Mouse (Mus musculus): Measurements from ENCODE around the gene Zfp775. TPM values are rescaled to one million over a fixed set of nuclear protein-coding genes. Genes with fewer than 3 reads are reported as not detected.

Gene Zfp775
- total and polyA plus RNA-seq, 3 experiments: 3.2 to 6.5 (median 3.5) TPM

DNA sequence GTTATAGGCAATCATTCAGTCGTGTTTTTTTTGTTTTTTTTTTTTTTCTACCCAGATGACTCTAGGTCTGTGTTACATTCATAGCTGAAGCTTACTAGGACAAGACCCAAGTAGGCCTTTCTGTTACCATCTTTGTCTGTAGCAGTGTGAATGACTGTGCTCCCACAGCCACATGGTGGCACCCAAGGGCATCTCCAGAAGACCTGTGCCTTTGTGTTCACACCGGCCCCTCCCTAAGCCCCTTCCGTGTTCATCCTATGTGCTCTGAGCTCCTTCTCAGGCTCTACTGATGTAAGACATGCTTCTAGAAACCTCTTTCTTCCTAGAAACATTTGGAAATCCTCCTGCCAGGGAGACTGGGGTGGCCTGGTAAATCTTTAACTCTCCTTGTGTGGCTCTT, 45.1 kb downstream of the Zfp775 start, which contains the start of gene Gimap8 (continued):
- 0 out of 2 replicates have a peak, but pooled peaks have one; percentile 60 for TF ChIP-seq MAX (IDR thresholded peaks at IDR 0.05; ENCODE audit: low read length)
- TF ChIP-seq ETS1 (conservative IDR thresholded peaks at IDR 0.05; ENCODE audit: low read depth, low read length): no peak; the same call in 1 of the 2 replicates
- no peak for TF ChIP-seq POLR2AphosphoS2 (IDR thresholded peaks at IDR 0.05; ENCODE audit: low read depth, low read length)
- no peak for TF ChIP-seq JUN (IDR thresholded peaks at IDR 0.05; ENCODE audit: insufficient read depth, low read depth, low read length)
- TF ChIP-seq ELF1 (IDR thresholded peaks at IDR 0.05; ENCODE audit: low read depth, low read length): peak; percentile 84
- TF ChIP-seq JUND (conservative IDR thresholded peaks at IDR 0.05; ENCODE audit: low read depth, low read length): 0 out of 2 replicates have a peak, but pooled peaks have one; percentile 21
- peak; percentile 55 for TF ChIP-seq SIN3A (IDR thresholded peaks at IDR 0.05; ENCODE audit: low read length)
- TF ChIP-seq EP300 (IDR thresholded peaks at IDR 0.05; ENCODE audit: low read length): no peak
- no peak; the same call in 1 of the 2 replicates for TF ChIP-seq NELFE (IDR thresholded peaks at IDR 0.05; ENCODE audit: low read depth, low read length)
- no peak for TF ChIP-seq TBP (conservative IDR thresholded peaks at IDR 0.05; ENCODE audit: low read depth, low read length)
- no peak for TF ChIP-seq USF2 (conservative IDR thresholded peaks at IDR 0.05; ENCODE audit: low read depth, low read length)
- TF ChIP-seq NRF1 (IDR thresholded peaks at IDR 0.05; ENCODE audit: low read depth, low read length): 0 out of 2 replicates have a peak, but pooled peaks have one; percentile 14
- TF ChIP-seq GABPA (IDR thresholded peaks at IDR 0.05; ENCODE audit: insufficient replicate concordance, low read depth, low read length): no peak

DNA sequence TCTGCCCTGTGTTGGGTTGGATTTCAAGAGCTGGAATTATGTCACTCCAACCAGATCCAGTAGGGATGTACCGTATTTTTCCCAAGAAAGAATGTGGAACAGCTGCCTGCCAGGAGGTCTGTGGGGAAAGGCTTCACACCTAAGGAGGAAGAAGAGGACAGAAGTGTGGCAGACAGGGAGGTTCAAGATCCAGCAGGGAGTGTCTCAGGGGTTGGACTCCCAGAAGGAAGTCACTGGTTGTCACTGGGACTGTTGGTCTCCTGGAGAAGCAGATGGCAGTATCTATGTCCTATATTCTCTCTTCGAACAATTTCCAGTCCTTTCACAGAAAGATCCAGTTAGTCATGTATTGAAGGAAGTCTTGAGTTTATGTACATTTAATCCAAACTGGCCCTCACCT, 45.7 kb downstream of the Zfp775 start:
- H3K4me3 ChIP-seq (replicated peaks in 1 of 3; ENCODE audit: low read depth in 2 of 3, low read length in 2 of 3, poor library complexity in 1 of 3): peak overlapping the region; percentile 65 to 84 (median 75)

DNA sequence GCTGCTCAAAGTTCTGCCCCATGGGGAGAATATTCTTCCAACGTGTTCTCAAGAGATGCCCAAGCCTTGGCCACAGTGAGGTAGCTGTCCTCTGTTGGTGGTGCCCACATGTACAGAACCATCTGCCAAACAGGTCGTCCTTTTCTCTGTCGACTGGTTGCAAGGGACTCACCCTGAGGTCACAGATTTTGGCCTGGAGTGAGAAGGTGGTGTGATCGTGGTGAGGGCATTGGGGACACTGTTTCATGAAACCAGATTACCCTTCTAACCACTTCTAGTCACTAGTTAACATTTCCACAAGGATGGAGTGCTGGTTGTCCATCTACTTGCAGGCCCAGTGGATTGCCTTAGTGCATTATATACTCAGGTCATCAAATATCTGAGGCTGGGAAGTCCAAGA, 46.9 kb downstream of the Zfp775 start:
- H3K27me3 ChIP-seq (replicated peaks): no peaks in the 10 kb centered on the region
- H3K4me3 ChIP-seq (replicated peaks in 1 of 3; ENCODE audit: low read depth in 2 of 3, low read length in 2 of 3, poor library complexity in 1 of 3): peak overlapping the region in 1 of 3 experiments; percentile 75
- H3K36me3 ChIP-seq (replicated peaks in 1 of 2; ENCODE audit: control insufficient read depth in 1 of 2, insufficient read depth in 1 of 2, low read length in 1 of 2): peaks cover 32 to 42% of the 10 kb centered on the region in 2 experiments
- peak overlapping the region; percentile 80 for H3K4me2 ChIP-seq (ENCODE audit: insufficient read depth, low read depth, poor library complexity, severe bottlenecking)
- peak overlapping the region; percentile 81 for H3K9ac ChIP-seq (ENCODE audit: insufficient read depth, low read depth)
- TF ChIP-seq ZMIZ1 (IDR thresholded peaks at IDR 0.05; ENCODE audit: low read depth, low read length): no peak
- no peak for TF ChIP-seq JUN (IDR thresholded peaks at IDR 0.05; ENCODE audit: insufficient read depth, low read depth, low read length)
- TF ChIP-seq TBP (conservative IDR thresholded peaks at IDR 0.05; ENCODE audit: low read depth, low read length): no peak
- TF ChIP-seq MEF2A (IDR thresholded peaks at IDR 0.05; ENCODE audit: borderline replicate concordance, low read depth, low read length): no peak
- no peak for TF ChIP-seq SMC3 (IDR thresholded peaks at IDR 0.05; ENCODE audit: low read depth, low read length)
- no peak for TF ChIP-seq EP300 (IDR thresholded peaks at IDR 0.05; ENCODE audit: low read length)
- H3K79me2 ChIP-seq (replicated peaks; ENCODE audit: control insufficient read depth, extremely low read depth, insufficient read depth, poor library complexity, severe bottlenecking): peaks cover 27% of the 10 kb centered on the region
- DNase-seq (ENCODE audit: extremely low read depth): no peak
- no peak overlapping the region for H3K27ac ChIP-seq (ENCODE audit: insufficient read depth, low read depth)
- dilution Hi-C loops (cut with MboI; ENCODE audit: extremely low pct_ligation_motif_present, extremely low pct_unique_long_range_greater_than_20kb, low sequenced_read_pairs): loop anchor here (25.0 kb wide), 1 partner anchor 114 kb away; the partner anchor contains the start of gene Gimap3
- in situ Hi-C loops (cut with MboI; ENCODE audit: low pct_ligation_motif_present, low pct_unique_long_range_greater_than_20kb, low sequenced_read_pairs): loop anchor here (5.0 to 25.0 kb wide), 5 partner anchors 34 to 471 kb away; partner anchors contain the start of genes Doxl2, Gimap3 and Gimap4
- peaks cover 17 to 42% of the 10 kb centered on the region in 2 experiments for H3K4me1 ChIP-seq (ENCODE audit: control insufficient read depth in 1 of 2, insufficient read depth in 2 of 2)
- H3K9me3 ChIP-seq (replicated peaks; ENCODE audit: low read length): peaks cover 8% of the 10 kb centered on the region

More for the DNA sequence above, 45.7 kb downstream of the Zfp775 start:
- dilution Hi-C loops (cut with MboI; ENCODE audit: extremely low pct_ligation_motif_present, extremely low pct_unique_long_range_greater_than_20kb, low sequenced_read_pairs) (loop anchor here (25.0 kb wide), 1 partner anchor 115 kb away; the partner anchor contains the start of gene Gimap3), in situ Hi-C loops (cut with MboI; ENCODE audit: low pct_ligation_motif_present, low pct_unique_long_range_greater_than_20kb, low sequenced_read_pairs) (loop anchor here (5.0 to 25.0 kb wide), 5 partner anchors 35 to 470 kb away; partner anchors contain the start of genes Doxl2, Gimap3 and Gimap4)
- DNase-seq (ENCODE audit: extremely low read depth): no peak
- H3K79me2 ChIP-seq (replicated peaks; ENCODE audit: control insufficient read depth, extremely low read depth, insufficient read depth, poor library complexity, severe bottlenecking): peaks cover 27% of the 10 kb centered on the region
- no peak for TF ChIP-seq KAT2A (IDR thresholded peaks at IDR 0.05; ENCODE audit: insufficient replicate concordance, low read length)
- TF ChIP-seq PAX5 (IDR thresholded peaks at IDR 0.05; ENCODE audit: low read length): no peak
- no peak for TF ChIP-seq EP300 (IDR thresholded peaks at IDR 0.05; ENCODE audit: low read length)
- TF ChIP-seq TBP (conservative IDR thresholded peaks at IDR 0.05; ENCODE audit: low read depth, low read length): 0 out of 2 replicates have a peak, but pooled peaks have one; percentile 26
- H3K4me2 ChIP-seq (ENCODE audit: insufficient read depth, low read depth, poor library complexity, severe bottlenecking): peak overlapping the region; percentile 80
- H3K27ac ChIP-seq (ENCODE audit: insufficient read depth, low read depth): peak overlapping the region; percentile 66
- peaks cover 8% of the 10 kb centered on the region for H3K9me3 ChIP-seq (replicated peaks; ENCODE audit: low read length)
- H3K9ac ChIP-seq (ENCODE audit: insufficient read depth, low read depth): peak overlapping the region; percentile 81
- H3K36me3 ChIP-seq (replicated peaks in 1 of 2; ENCODE audit: control insufficient read depth in 1 of 2, insufficient read depth in 1 of 2, low read length in 1 of 2): peaks cover 32 to 40% of the 10 kb centered on the region in 2 experiments
- H3K27me3 ChIP-seq (replicated peaks): no peaks in the 10 kb centered on the region
- peaks cover 17 to 41% of the 10 kb centered on the region in 2 experiments for H3K4me1 ChIP-seq (ENCODE audit: control insufficient read depth in 1 of 2, insufficient read depth in 2 of 2)
